Mouse (Mus musculus): Measurements from ENCODE around the gene Zfp651.
A peak's percentile ranks its signal among the peaks of the same experiment; 100 is the strongest.

The Zfp651 gene

GRCm38 (mm10) chr9:121762248-121762647 lies 3.1 kb downstream of the Zfp651 start:
- no peak for DNase-seq (ENCODE audit: low read depth, low spot score)

- no peak for DNase-seq (ENCODE audit: low read depth, low spot score)
Measured at GRCm38 (mm10) chr9:121762761-121763160, 3.6 kb downstream of the Zfp651 start.

- no peak for DNase-seq (ENCODE audit: low read depth, low spot score)
Measured at GRCm38 (mm10) chr9:121763716-121764115, 4.6 kb downstream of the Zfp651 start.

GRCm38 (mm10) chr9:121765166-121765855 lies 6.2 kb downstream of the Zfp651 start:
- no peak for DNase-seq (ENCODE audit: low read depth, low spot score)

GRCm38 (mm10) chr9:121772412-121772811 lies 13.3 kb downstream of the Zfp651 start:
- no peak for DNase-seq (ENCODE audit: low read depth, low spot score)

GRCm38 (mm10) chr9:121775951-121776350 lies 16.8 kb downstream of the Zfp651 start:
- DNase-seq (ENCODE audit: low read depth, low spot score) = no peak

GRCm38 (mm10) chr9:121776511-121776910 lies 17.4 kb downstream of the Zfp651 start:
- DNase-seq (ENCODE audit: low read depth, low spot score) = no peak

GRCm38 (mm10) chr9:121777484-121778065 lies 18.4 kb downstream of the Zfp651 start, which contains the start of gene Klhl40:
Klhl40 (plus strand) TSS chr9:121777607.
- no peak for DNase-seq (ENCODE audit: low read depth, low spot score)

GRCm38 (mm10) chr9:121778066-121778624 lies 19.0 kb downstream of the Zfp651 start:
- no peak for DNase-seq (ENCODE audit: low read depth, low spot score)

- DNase-seq (ENCODE audit: low read depth, low spot score) = no peak
Measured at GRCm38 (mm10) chr9:121784801-121785200, 25.7 kb downstream of the Zfp651 start.

GRCm38 (mm10) chr9:121785261-121785660 lies 26.1 kb downstream of the Zfp651 start:
- no peak for DNase-seq (ENCODE audit: low read depth, low spot score)

GRCm38 (mm10) chr9:121786359-121786758 lies 27.2 kb downstream of the Zfp651 start:
- no peak for DNase-seq (ENCODE audit: low read depth, low spot score)

- peak; percentile 56 for DNase-seq (ENCODE audit: low read depth, low spot score)
Measured at GRCm38 (mm10) chr9:121791206-121791605, 32.1 kb downstream of the Zfp651 start.

- DNase-seq (ENCODE audit: low read depth, low spot score) = no peak
Measured at GRCm38 (mm10) chr9:121791757-121792521, 32.8 kb downstream of the Zfp651 start, which contains the start of gene Hhatl. Hhatl (minus strand) TSS chr9:121792507.

GRCm38 (mm10) chr9:121794972-121795539 lies 35.9 kb downstream of the Zfp651 start:
- DNase-seq (ENCODE audit: low read depth, low spot score) = no peak

GRCm38 (mm10) chr9:121797722-121798121 lies 38.6 kb downstream of the Zfp651 start:
- no peak for DNase-seq (ENCODE audit: low read depth, low spot score)

- DNase-seq (ENCODE audit: low read depth, low spot score) = no peak
Measured at GRCm38 (mm10) chr9:121798887-121799520, 39.9 kb downstream of the Zfp651 start.

- no peak for DNase-seq (ENCODE audit: low read depth, low spot score)
Measured at GRCm38 (mm10) chr9:121802747-121803146, 43.6 kb downstream of the Zfp651 start.

GRCm38 (mm10) chr9:121807546-121807945 lies 48.4 kb downstream of the Zfp651 start:
- no peak for DNase-seq (ENCODE audit: low read depth, low spot score)

- no peak for DNase-seq (ENCODE audit: low read depth, low spot score)
Measured at GRCm38 (mm10) chr9:121807947-121808346, 48.8 kb downstream of the Zfp651 start.

GRCm38 (mm10) chr9:121808511-121808910 lies 49.4 kb downstream of the Zfp651 start:
- DNase-seq (ENCODE audit: low read depth, low spot score) = no peak
